Mouse (Mus musculus) kidney, embryonic 15.5 days (tissue): Measurements from ENCODE around the gene Lhx6. TPM values are rescaled to one million over a fixed set of nuclear protein-coding genes. Genes with fewer than 3 reads are reported as not detected.
A peak's percentile ranks its signal among the peaks of the same experiment; 100 is the strongest.

Experiments
- ATAC-seq: fragments of 200-750 bp; cut with Nextera tagmentation; replicated peaks from 2 replicates; pipeline ENCODE4 v1.8.0; 2017; ENCODE audit warnings: moderate TSS enrichment; ENCODE audit not compliant: low FRiP score
- H3K27ac ChIP-seq: fragments of 300-500 bp; sonication (generic); 2 replicates; pipeline ENCODE4 v1.5.1; 2015; ENCODE audit warnings: mild to moderate bottlenecking, inconsistent platforms
- H3K27me3 ChIP-seq: fragments of 300-500 bp; sonication (generic); 2 replicates; pipeline ENCODE4 v1.6.1; 2015; ENCODE audit warnings: inconsistent platforms
- H3K36me3 ChIP-seq: fragments of 300-500 bp; sonication (generic); 2 replicates; pipeline ENCODE4 v1.6.1; 2015; ENCODE audit warnings: inconsistent platforms
- H3K4me1 ChIP-seq: fragments of 300-500 bp; sonication (generic); 2 replicates; pipeline ENCODE4 v1.6.1; 2015; ENCODE audit warnings: inconsistent platforms
- H3K4me2 ChIP-seq: fragments of 300-500 bp; sonication (generic); 2 replicates; pipeline ENCODE4 v1.6.1; 2015; ENCODE audit warnings: moderate library complexity, mild to moderate bottlenecking, inconsistent platforms
- H3K4me3 ChIP-seq: fragments of 300-500 bp; sonication (generic); replicated peaks from 2 replicates; pipeline ENCODE4 v1.5.1; 2015; ENCODE audit warnings: mild to moderate bottlenecking, inconsistent platforms
- H3K9ac ChIP-seq: fragments of 300-500 bp; sonication (generic); 2 replicates; pipeline ENCODE4 v1.6.1; 2015; ENCODE audit warnings: mild to moderate bottlenecking, inconsistent platforms
- H3K9me3 ChIP-seq: fragments of 300-500 bp; sonication (generic); replicated peaks from 2 replicates; pipeline ENCODE4 v1.6.1; 2016; ENCODE audit warnings: inconsistent platforms
- WGBS: fragments of 180-500 bp; shearing (Covaris S2); methylation state at CpG from one replicate; pipeline ENCODE4 v1.1.7; 2015; ENCODE audit warnings: mixed read lengths; 5-methylcytosine and 5-hydroxymethylcytosine counted together
- polyA plus RNA-seq: library from polyadenylated mRNA; unstranded; fragments of >200 nt; fragmentation: Nextera tagmentation; extraction: Ambion mirVana; gene quantifications from 2 replicates; pipeline ENCODE4 v1.2.1, GENCODE M21; 2015

Gene Lhx6
- polyA plus RNA-seq, 1 experiment from 2014 or later = 2.4 TPM

DNA sequence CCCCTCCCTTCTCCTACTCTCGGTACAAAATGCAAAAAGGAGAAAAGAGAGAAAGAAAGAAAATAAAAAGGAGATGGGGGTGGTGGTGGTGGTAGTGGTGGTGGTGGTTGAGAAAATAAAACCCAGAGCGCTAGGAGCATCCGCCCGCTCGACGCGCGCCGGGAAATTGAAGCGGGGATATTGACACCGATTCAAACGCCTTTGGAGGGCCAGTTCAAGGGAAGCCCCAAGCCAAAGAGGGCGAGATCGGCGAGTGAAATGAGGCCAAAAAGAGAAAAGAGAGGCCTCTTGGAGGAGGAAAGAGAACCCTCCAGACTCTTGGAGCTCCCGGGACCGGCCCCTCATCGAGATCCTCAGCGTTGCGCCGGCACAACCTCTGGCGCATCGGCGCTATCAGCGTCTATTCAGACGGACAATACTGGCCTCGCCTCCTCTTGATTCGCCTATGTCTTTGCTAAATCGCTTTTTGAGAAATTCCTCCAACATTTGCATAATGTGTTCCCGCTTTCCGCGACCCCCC is 712 bp downstream of the Lhx6 start:
- Histone ChIP-seq H3K9me3 (no peaks in the 10 kb centered on the region), H3K9ac (peak overlapping the region; percentile 50)
- under 1% methylated on average over 32 of the region's 32 CpGs for WGBS

DNA sequence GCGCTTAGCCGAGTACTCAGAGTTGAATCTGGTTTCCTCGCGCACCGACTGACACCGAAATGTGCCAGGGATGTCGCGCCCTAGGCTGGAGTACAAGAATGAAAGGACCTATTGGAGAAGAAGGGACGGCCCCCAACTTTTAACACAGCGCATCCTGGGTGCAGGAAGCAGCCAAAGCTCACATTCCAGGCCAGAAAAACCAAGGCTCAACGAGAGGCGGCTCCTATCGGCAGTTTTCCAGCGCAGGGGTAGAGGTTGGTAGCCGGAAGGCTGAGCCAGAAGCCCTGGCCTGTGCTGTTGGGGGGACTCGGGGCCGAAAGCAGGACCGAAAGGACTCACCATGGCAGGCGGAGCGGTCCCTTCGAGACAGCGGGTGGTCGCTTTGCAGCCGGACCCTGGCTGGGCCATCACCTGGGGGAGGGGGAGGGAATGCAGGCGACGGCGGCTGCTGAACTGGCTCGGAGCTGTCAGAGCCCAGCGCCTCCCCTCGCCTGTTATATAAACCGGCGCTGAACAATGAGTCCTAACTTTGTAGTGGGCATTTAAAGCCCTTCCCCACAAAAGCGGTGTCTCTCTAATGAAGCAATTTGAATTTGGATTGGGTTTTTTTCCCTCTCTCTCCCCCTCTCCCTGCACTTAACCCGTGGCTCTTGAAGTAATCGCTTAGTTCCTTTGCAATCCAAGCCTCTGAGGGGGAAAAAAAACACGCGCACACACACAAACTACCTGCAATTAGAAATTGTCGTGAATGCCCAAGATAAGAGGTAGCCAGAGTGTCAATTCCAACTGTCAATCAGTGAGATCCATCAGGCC is 1.4 kb downstream of the Lhx6 start:
- under 1% methylated on average over 38 of the region's 38 CpGs for WGBS
- no peak for ATAC-seq
- Histone ChIP-seq H3K4me2 (peak overlapping the region; percentile 90), H3K27ac (no peak overlapping the region), H3K36me3 (no peaks in the 10 kb centered on the region), H3K4me1 (peaks cover 45% of the 10 kb centered on the region), H3K9me3 (no peaks in the 10 kb centered on the region), H3K27me3 (peaks cover 99% of the 10 kb centered on the region), H3K4me3 (peak overlapping the region; percentile 53), H3K9ac (0 out of 2 replicates have a peak overlapping the region, but pooled peaks have one; percentile 17)

More for the DNA sequence above, 712 bp downstream of the Lhx6 start:
- H3K4me2 ChIP-seq = peak overlapping the region; percentile 90
- no peak overlapping the region for H3K27ac ChIP-seq
- H3K36me3 ChIP-seq = no peaks in the 10 kb centered on the region
- H3K27me3 ChIP-seq = peaks cover 98% of the 10 kb centered on the region
- ATAC-seq = no peak
- H3K4me3 ChIP-seq = peak overlapping the region; percentile 53
- H3K4me1 ChIP-seq = peaks cover 45% of the 10 kb centered on the region

DNA sequence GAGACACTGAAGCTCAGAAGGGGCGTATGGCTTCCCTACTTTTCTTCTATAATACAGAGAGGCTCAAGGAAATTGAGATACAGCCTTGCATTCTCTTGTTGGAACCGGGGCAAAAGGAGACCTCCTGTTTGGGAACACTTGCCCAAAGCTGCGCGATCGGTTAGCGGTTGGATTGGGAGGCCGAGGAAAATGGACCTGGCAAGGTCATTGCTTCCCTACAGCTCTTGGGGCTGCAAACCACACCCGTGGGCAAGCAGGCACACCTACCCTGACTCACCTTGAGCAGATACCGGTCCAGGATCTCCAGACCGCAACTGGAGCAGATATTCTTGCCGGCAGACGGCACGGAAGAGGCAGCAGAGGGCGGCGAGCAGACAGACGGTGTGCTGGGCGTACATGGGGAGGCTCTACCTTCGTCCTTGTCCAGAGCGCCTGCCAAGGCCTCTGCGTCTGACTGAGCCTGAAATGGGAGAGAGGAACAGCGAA is 2.1 kb downstream of the Lhx6 start:
- WGBS = 3% methylated on average over 21 of the region's 21 CpGs
- peaks cover 45% of the 10 kb centered on the region for H3K4me1 ChIP-seq
- H3K27ac ChIP-seq = no peak overlapping the region
- no peak for ATAC-seq
- H3K36me3 ChIP-seq = no peaks in the 10 kb centered on the region
- H3K4me2 ChIP-seq = peak overlapping the region; percentile 90
- H3K27me3 ChIP-seq = peaks cover 100% of the 10 kb centered on the region
- no peaks in the 10 kb centered on the region for H3K9me3 ChIP-seq
- H3K4me3 ChIP-seq = peak overlapping the region; percentile 53
- H3K9ac ChIP-seq = no peak overlapping the region

DNA sequence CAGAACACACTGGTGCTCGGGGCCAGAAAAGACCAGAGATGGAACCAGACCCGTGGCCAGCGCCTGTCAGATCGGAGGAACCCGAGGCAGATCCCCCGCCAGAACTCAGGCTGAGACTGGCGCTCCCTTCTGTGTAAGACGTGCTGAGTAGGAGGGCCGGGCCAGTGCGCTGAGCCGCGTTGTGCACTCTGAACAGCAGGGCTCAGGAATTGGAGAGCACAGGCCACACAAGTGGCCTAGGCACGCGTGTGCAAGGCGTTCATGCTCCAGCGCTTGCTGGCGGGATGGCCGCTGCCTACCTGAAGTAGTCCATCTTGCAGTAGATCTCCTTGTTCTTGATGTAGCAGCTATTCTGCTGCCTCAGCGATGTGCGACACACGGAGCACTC is 2.7 kb downstream of the Lhx6 start:
- Histone ChIP-seq H3K36me3 (no peaks in the 10 kb centered on the region), H3K27me3 (peaks cover 100% of the 10 kb centered on the region), H3K4me2 (peak overlapping the region; percentile 90), H3K9ac (no peak overlapping the region), H3K4me3 (peak overlapping the region; percentile 53), H3K27ac (no peak overlapping the region), H3K4me1 (peaks cover 47% of the 10 kb centered on the region), H3K9me3 (no peaks in the 10 kb centered on the region)
- ATAC-seq = 0 out of 2 replicates have a peak, but pooled peaks have one; percentile 31
- 2% methylated on average over 21 of the region's 21 CpGs for WGBS

DNA sequence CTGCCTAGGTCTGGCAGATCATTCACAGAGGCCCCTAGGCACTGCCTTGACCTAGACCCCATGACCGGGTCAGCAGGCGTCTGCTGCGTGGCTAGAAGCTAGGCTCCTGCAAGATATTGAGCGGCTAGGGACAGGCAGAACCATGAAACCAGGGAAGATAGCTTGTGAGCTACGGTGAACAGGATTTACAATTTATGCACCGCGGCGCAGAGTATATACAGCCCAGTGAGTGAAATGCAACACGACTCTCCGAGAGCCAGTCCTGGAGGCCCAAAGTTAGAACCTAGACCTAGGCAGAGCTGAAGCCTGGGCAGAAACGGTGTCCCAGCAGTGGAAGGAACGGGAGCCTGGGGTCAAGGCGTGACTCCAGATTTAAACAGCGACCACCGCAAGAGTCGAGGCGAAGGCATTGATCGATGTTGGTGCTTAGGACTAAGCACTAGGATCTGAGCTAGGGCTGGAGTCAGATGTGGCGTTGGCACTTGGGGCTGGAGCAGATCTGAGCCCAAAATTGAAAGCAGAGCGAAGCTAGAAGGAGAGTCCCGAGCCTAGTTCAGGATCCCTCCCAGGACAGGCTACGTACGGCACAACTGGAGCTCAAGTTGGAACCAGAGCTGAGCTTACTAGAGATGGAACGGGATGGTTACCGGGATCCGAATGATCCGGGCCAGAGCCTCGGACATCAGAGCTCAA is 3.2 kb downstream of the Lhx6 start:
- Histone ChIP-seq H3K9me3 (no peaks in the 10 kb centered on the region), H3K9ac (no peak overlapping the region), H3K4me2 (peak overlapping the region; percentile 90)

DNA sequence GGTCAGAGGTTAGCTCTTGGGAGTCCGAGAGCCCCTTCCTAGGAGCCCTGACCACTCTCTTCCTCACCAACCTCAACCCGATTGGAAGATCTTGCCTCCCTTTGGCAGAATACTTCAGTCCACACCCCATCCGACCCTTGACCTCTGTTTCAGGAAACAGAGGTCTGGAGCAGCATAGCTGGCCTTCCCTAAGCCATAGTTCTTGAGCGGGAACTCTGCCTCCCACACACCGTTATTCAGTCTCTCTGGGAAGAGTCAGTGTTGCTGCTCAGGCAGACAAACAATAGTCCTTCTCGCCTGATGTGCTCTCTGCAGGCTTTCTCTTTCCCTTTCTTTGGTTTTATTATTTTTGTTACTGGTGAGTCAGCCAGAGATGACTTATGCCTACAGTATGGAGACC is 5.5 kb downstream of the Lhx6 start:
- H3K4me3 ChIP-seq = no peak overlapping the region
- no peak for ATAC-seq
- peaks cover 100% of the 10 kb centered on the region for H3K27me3 ChIP-seq
- H3K36me3 ChIP-seq = no peaks in the 10 kb centered on the region
- WGBS = 17% methylated on average over 6 of the region's 6 CpGs
- no peak overlapping the region for H3K9ac ChIP-seq
- H3K27ac ChIP-seq = no peak overlapping the region
- peaks cover 40% of the 10 kb centered on the region for H3K4me1 ChIP-seq
- no peaks in the 10 kb centered on the region for H3K9me3 ChIP-seq
- H3K4me2 ChIP-seq = no peak overlapping the region

More for the DNA sequence above, 3.2 kb downstream of the Lhx6 start:
- peak overlapping the region; percentile 53 for H3K4me3 ChIP-seq
- H3K27ac ChIP-seq = no peak overlapping the region
- H3K36me3 ChIP-seq = no peaks in the 10 kb centered on the region
- peaks cover 100% of the 10 kb centered on the region for H3K27me3 ChIP-seq
- H3K4me1 ChIP-seq = peaks cover 50% of the 10 kb centered on the region
- no peak for ATAC-seq
- 4% methylated on average over 28 of the region's 28 CpGs for WGBS

DNA sequence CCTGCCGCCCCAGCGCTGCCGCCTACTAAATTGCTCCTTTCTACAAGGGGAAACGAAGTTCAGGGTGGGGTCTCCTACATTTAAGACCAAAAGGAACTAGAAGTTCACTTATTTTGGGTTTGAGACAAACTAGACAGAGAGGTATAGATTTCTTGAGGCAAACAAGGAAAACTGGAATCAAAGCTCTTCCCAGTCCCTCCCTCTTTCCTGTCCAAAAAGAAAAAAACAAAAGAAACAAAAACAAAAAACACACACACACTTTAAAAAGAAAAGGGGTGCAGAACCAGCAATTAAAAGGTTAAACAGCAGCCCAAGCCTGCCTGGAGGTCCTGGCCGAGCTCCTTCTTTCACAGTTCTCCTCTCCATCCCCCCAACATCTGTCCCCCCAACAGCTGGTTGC is 7.2 kb downstream of the Lhx6 start:
- H3K4me1 ChIP-seq = peaks cover 38% of the 10 kb centered on the region
- H3K4me2 ChIP-seq = no peak overlapping the region
- no peak overlapping the region for H3K27ac ChIP-seq
- WGBS = 16% methylated on average over 5 of the region's 5 CpGs
- peaks cover 100% of the 10 kb centered on the region for H3K27me3 ChIP-seq
- no peaks in the 10 kb centered on the region for H3K36me3 ChIP-seq
- H3K9ac ChIP-seq = no peak overlapping the region
- no peaks in the 10 kb centered on the region for H3K9me3 ChIP-seq
- ATAC-seq = no peak
- no peak overlapping the region for H3K4me3 ChIP-seq

DNA sequence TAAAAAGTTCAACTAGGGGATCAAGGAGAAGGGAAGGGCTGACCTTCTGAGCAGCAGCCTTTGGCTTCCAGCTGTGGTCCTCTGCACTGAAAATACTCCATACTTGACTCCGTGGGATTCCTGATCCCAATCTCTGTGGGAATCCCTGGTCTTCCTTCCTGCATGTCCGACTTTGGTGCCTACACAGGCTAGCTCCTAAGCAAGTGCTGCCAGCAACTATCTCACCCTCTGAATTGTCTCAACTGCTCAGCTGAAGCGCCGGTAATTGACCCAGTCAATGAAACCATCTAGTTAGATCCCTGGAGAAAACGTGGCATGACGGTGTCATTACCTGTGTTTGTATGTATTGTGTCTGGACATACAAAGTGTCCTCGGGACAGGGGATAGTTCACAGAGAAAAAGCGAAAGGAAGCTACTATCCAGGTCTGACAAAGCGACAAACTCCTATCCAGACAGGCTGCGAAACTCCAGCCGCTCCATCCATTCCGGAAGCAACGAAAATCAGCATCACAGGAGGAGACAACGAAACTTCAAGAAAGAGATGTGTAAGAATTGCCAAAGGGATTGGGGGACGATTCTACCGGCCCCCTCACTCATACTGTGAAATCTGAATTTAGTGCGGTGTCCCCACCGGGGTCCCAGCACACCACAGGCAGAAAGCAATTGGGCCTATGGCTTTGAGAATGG is 7.9 kb downstream of the Lhx6 start:
- Histone ChIP-seq H3K27ac (no peak overlapping the region), H3K9ac (no peak overlapping the region), H3K4me2 (no peak overlapping the region), H3K36me3 (no peaks in the 10 kb centered on the region), H3K9me3 (no peaks in the 10 kb centered on the region), H3K4me3 (no peak overlapping the region), H3K27me3 (peaks cover 100% of the 10 kb centered on the region), H3K4me1 (peaks cover 35% of the 10 kb centered on the region)
- WGBS = 8% methylated on average over 18 of the region's 18 CpGs
- ATAC-seq = no peak

DNA sequence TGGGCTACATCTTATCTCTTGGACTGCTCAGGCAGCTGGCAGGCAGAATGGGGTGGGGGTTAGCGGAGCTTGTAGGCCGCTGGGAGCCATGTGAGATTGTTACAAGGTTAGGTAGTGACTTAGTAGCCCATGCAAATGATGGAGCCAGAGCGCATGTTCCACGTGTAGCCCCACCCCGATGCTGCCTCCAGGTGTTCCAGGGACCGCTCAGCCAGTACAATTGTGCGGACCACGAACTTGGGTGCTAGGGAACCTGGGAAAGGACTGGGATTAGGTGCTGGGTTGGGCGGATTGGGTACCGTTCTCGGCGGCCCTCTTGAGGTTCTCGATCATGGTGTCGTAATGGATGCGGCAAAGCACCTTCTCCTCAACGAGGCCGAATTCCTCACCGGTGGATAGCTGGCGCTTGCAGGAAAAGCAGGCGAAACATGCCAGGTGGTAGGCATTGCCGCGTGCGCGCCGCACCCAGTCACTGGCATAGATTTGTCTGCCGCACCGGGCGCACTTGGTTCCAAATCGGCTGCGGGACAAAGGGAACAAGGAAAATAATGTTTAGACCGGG is 11.2 kb downstream of the Lhx6 start:
- Histone ChIP-seq H3K4me3 (peak overlapping the region; percentile 17), H3K4me1 (peaks cover 42% of the 10 kb centered on the region), H3K27ac (no peak overlapping the region), H3K4me2 (peak overlapping the region; percentile 39), H3K36me3 (no peaks in the 10 kb centered on the region), H3K9ac (no peak overlapping the region), H3K9me3 (no peaks in the 10 kb centered on the region), H3K27me3 (peaks cover 100% of the 10 kb centered on the region)
- 9% methylated on average over 31 of the region's 31 CpGs for WGBS
- no peak for ATAC-seq

DNA sequence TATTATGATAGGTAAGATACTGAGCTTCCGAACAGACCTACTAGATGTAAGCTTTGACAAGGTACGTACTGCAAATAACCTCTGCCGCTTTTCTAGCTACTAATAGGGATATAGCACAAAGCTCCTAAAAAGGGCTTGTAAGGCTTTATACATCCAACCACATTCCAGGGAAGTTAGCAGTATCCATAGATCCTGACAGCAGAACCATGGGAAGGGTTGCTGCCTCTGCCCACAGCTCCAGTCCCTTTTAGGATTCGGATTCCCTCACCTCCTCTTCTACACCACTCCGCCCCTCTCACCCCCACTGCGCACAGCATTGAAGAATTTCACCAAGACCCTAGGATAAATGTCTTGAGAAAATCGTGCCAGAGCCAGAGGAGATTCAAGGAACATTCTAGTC is 11.9 kb downstream of the Lhx6 start:
- H3K4me3 ChIP-seq = no peak overlapping the region
- 20% methylated on average over 7 of the region's 7 CpGs for WGBS
- no peaks in the 10 kb centered on the region for H3K36me3 ChIP-seq
- ATAC-seq = no peak
- H3K27me3 ChIP-seq = peaks cover 100% of the 10 kb centered on the region
- peaks cover 42% of the 10 kb centered on the region for H3K4me1 ChIP-seq
- H3K4me2 ChIP-seq = no peak overlapping the region
- no peak overlapping the region for H3K27ac ChIP-seq
- no peaks in the 10 kb centered on the region for H3K9me3 ChIP-seq
- H3K9ac ChIP-seq = no peak overlapping the region

DNA sequence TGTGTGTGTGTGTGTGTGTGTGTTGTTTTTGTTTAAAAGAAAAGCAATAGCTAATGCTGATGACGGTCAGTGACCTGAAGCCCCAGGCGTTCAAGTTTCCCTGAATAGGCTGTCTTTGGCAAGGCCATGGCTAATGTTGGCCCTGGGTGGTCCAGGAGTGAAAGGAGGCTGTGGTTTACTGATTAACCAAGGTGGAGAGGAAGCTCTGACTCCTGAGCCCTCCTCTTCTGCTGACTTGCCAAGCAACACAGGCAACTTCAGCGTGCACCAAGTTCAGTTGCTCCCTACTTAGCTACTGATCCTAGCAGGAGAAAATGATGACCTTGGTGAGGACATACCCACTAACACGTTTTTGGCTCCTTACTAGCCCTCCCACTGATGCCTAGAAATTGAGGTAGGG is 12.5 kb downstream of the Lhx6 start:
- ATAC-seq = peak; percentile 35; the same call in 1 of the 2 replicates
- Histone ChIP-seq H3K4me2 (no peak overlapping the region), H3K4me3 (no peak overlapping the region), H3K9me3 (no peaks in the 10 kb centered on the region), H3K27ac (no peak overlapping the region), H3K4me1 (peaks cover 41% of the 10 kb centered on the region), H3K36me3 (no peaks in the 10 kb centered on the region), H3K9ac (no peak overlapping the region), H3K27me3 (peaks cover 100% of the 10 kb centered on the region)
- WGBS = 14% methylated on average over 4 of the region's 4 CpGs
